Mouse (Mus musculus): Measurements from ENCODE around the gene Paxx. TPM values are rescaled to one million over a fixed set of nuclear protein-coding genes. Genes with fewer than 3 reads are reported as not detected.

The Paxx gene
- polyA plus RNA-seq, 2 experiments = 44.9 to 65.6 TPM

DNA sequence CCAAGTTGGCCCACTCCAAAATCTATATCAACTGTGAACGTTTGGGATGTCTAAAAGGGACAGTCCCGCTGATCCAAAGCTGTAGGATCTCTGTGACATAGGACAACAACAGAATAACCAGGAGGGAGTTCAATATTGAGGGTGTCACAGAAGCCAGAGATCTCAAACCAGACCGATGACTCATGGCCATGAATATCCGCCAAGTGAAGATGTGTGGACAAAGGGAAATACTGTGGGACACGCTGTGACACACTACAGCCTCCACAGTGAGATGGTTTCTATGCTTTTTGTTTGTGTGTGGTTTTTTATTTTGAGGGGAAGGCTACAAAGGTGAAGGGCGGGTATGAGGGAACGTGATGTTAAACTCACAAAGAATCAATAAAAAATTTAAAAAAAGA, 27.8 kb upstream of the Paxx start:
- Histone ChIP-seq H3K27me3 (ENCODE audit: control insufficient read depth, insufficient read depth, low read length) (no peaks in the 10 kb centered on the region), H3K9me3 (ENCODE audit: control insufficient read depth, low read length) (no peaks in the 10 kb centered on the region), H3K36me3 (ENCODE audit: control insufficient read depth, insufficient read depth, low read length) (no peaks in the 10 kb centered on the region), H3K4me1 (ENCODE audit: control insufficient read depth, insufficient read depth, low read length) (no peaks in the 10 kb centered on the region), H3K4me2 (replicated peaks; ENCODE audit: low read depth, low read length, severe bottlenecking) (no peak overlapping the region), H3K9ac (ENCODE audit: low read depth, low read length, severe bottlenecking) (no peak overlapping the region), H3K4me3 (replicated peaks; ENCODE audit: low read length) (no peak overlapping the region), H3K27ac (replicated peaks; ENCODE audit: low read depth, low read length) (no peak overlapping the region)
- no peak for TF ChIP-seq POLR2A (IDR thresholded peaks at IDR 0.05; ENCODE audit: borderline replicate concordance, extremely low read depth, insufficient read depth, insufficient read length)
- DNase-seq (ENCODE audit: low spot score) (no peak), ATAC-seq (ENCODE audit: low FRiP score, low read depth) (no peak)
- WGBS = 83% methylated on average over 7 of the region's 7 CpGs

DNA sequence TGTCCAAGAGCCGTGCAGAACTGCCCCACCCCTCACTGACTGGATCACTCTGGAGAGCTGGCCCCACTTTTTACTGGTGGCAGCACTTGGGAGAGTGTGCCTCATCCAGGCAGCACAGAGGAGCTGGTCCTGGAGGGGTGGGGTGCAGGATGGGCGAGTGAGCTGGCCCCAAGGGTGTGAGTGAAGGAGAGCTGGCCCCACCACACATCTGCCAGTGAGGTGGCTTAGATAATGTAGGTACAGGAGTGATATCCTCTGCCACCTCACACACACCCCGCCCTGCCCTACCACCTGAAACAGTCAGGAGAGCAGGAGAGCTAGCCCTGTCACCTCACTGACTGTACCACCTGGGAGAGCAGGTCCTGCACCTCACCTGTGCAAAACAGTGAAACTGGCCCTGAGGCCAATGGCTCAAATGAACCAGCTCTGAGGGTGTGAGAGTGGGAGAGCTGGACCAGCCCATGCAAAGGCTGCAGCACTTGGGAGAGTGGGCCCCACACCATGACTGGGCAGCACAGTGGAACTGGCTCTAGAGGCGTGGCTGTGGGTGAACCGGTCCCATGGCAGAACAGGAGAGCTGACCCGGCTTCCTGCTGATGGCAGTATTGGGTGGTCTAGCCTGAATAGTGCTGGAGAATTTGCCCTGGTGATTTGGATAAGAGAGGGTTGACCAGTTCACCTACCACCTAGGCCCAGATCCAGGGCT, 27.2 kb upstream of the Paxx start:
- Histone ChIP-seq H3K4me2 (replicated peaks; ENCODE audit: low read depth, low read length, severe bottlenecking) (no peak overlapping the region), H3K27ac (replicated peaks; ENCODE audit: low read depth, low read length) (no peak overlapping the region), H3K27me3 (ENCODE audit: control insufficient read depth, insufficient read depth, low read length) (no peaks in the 10 kb centered on the region), H3K4me1 (ENCODE audit: control insufficient read depth, insufficient read depth, low read length) (no peaks in the 10 kb centered on the region), H3K9me3 (ENCODE audit: control insufficient read depth, low read length) (no peaks in the 10 kb centered on the region), H3K4me3 (replicated peaks; ENCODE audit: low read length) (no peak overlapping the region), H3K9ac (ENCODE audit: low read depth, low read length, severe bottlenecking) (no peak overlapping the region), H3K36me3 (ENCODE audit: control insufficient read depth, insufficient read depth, low read length) (no peaks in the 10 kb centered on the region)
- no peak for DNase-seq (ENCODE audit: low spot score)
- 59% methylated on average over 6 of the region's 6 CpGs for WGBS
- TF ChIP-seq POLR2A (IDR thresholded peaks at IDR 0.05; ENCODE audit: borderline replicate concordance, extremely low read depth, insufficient read depth, insufficient read length) = no peak
- no peak for ATAC-seq (ENCODE audit: low FRiP score, low read depth)

- Histone ChIP-seq H3K27ac (replicated peaks; ENCODE audit: low read depth, low read length) (no peak overlapping the region), H3K4me2 (replicated peaks; ENCODE audit: low read depth, low read length, severe bottlenecking) (no peak overlapping the region), H3K27me3 (ENCODE audit: control insufficient read depth, insufficient read depth, low read length) (no peaks in the 10 kb centered on the region), H3K4me1 (ENCODE audit: control insufficient read depth, insufficient read depth, low read length) (no peaks in the 10 kb centered on the region), H3K9ac (ENCODE audit: low read depth, low read length, severe bottlenecking) (no peak overlapping the region), H3K4me3 (replicated peaks; ENCODE audit: low read length) (no peak overlapping the region), H3K36me3 (ENCODE audit: control insufficient read depth, insufficient read depth, low read length) (no peaks in the 10 kb centered on the region), H3K9me3 (ENCODE audit: control insufficient read depth, low read length) (no peaks in the 10 kb centered on the region)
- WGBS = 61% methylated on average over 11 of the region's 11 CpGs
- ATAC-seq (ENCODE audit: low FRiP score, low read depth) (no peak), DNase-seq (ENCODE audit: low spot score) (no peak)
- TF ChIP-seq POLR2A (IDR thresholded peaks at IDR 0.05; ENCODE audit: borderline replicate concordance, extremely low read depth, insufficient read depth, insufficient read length) = no peak
Observed at GRCm38 (mm10) chr2:25484901-25485647, 24.2 kb upstream of the Paxx start.

- no peaks in the 10 kb centered on the region for H3K36me3 ChIP-seq (ENCODE audit: control insufficient read depth, insufficient read depth, low read length)
- no peaks in the 10 kb centered on the region for H3K27me3 ChIP-seq (ENCODE audit: control insufficient read depth, insufficient read depth, low read length)
- 23% methylated on average over 7 of the region's 7 CpGs for WGBS
- H3K9ac ChIP-seq (ENCODE audit: low read depth, low read length, severe bottlenecking) = no peak overlapping the region
- peak; percentile 64 for DNase-seq (ENCODE audit: low spot score)
- H3K9me3 ChIP-seq (ENCODE audit: control insufficient read depth, low read length) = no peaks in the 10 kb centered on the region
- no peak overlapping the region for H3K4me2 ChIP-seq (replicated peaks; ENCODE audit: low read depth, low read length, severe bottlenecking)
- no peak for ATAC-seq (ENCODE audit: low FRiP score, low read depth)
- no peak overlapping the region for H3K27ac ChIP-seq (replicated peaks; ENCODE audit: low read depth, low read length)
- TF ChIP-seq POLR2A (IDR thresholded peaks at IDR 0.05; ENCODE audit: borderline replicate concordance, extremely low read depth, insufficient read depth, insufficient read length) = no peak
- no peak overlapping the region for H3K4me3 ChIP-seq (replicated peaks; ENCODE audit: low read length)
- no peaks in the 10 kb centered on the region for H3K4me1 ChIP-seq (ENCODE audit: control insufficient read depth, insufficient read depth, low read length)
Observed at GRCm38 (mm10) chr2:25482969-25483368, 22.1 kb upstream of the Paxx start.

- H3K9ac ChIP-seq (ENCODE audit: low read depth, low read length, severe bottlenecking) = no peak overlapping the region
- H3K27ac ChIP-seq (replicated peaks; ENCODE audit: low read depth, low read length) = no peak overlapping the region
- no peaks in the 10 kb centered on the region for H3K36me3 ChIP-seq (ENCODE audit: control insufficient read depth, insufficient read depth, low read length)
- H3K4me1 ChIP-seq (ENCODE audit: control insufficient read depth, insufficient read depth, low read length) = no peaks in the 10 kb centered on the region
- H3K4me3 ChIP-seq (replicated peaks; ENCODE audit: low read length) = no peak overlapping the region
- WGBS = 69% methylated on average over 1 of the region's 1 CpGs
- no peaks in the 10 kb centered on the region for H3K27me3 ChIP-seq (ENCODE audit: control insufficient read depth, insufficient read depth, low read length)
- H3K9me3 ChIP-seq (ENCODE audit: control insufficient read depth, low read length) = no peaks in the 10 kb centered on the region
- TF ChIP-seq POLR2A (IDR thresholded peaks at IDR 0.05; ENCODE audit: borderline replicate concordance, extremely low read depth, insufficient read depth, insufficient read length) = no peak
- DNase-seq (ENCODE audit: low spot score) (no peak), ATAC-seq (ENCODE audit: low FRiP score, low read depth) (no peak)
- no peak overlapping the region for H3K4me2 ChIP-seq (replicated peaks; ENCODE audit: low read depth, low read length, severe bottlenecking)
Observed at GRCm38 (mm10) chr2:25480541-25480940, 19.6 kb upstream of the Paxx start.
